Mouse (Mus musculus): Measurements from ENCODE around the gene Lamb1.
A peak's percentile ranks its signal among the peaks of the same experiment; 100 is the strongest.

The Lamb1 gene

GRCm38 (mm10) chr12:31252259-31252658 lies 12.8 kb upstream of the Lamb1 start:
- DNase-seq (ENCODE audit: low read depth, low spot score), result no peak

- DNase-seq (ENCODE audit: low read depth, low spot score), result no peak
These were observed 10.1 kb upstream of the Lamb1 start for GRCm38 (mm10) chr12:31254978-31255377.

- no peak for DNase-seq (ENCODE audit: low read depth, low spot score)
These were observed 8.7 kb upstream of the Lamb1 start for GRCm38 (mm10) chr12:31256121-31256903.

- DNase-seq (ENCODE audit: low read depth, low spot score), result no peak
These were observed 3.2 kb upstream of the Lamb1 start for GRCm38 (mm10) chr12:31261882-31262281.

GRCm38 (mm10) chr12:31263921-31264320 lies 1.1 kb upstream of the Lamb1 start:
- no peak for DNase-seq (ENCODE audit: low read depth, low spot score)

GRCm38 (mm10) chr12:31265722-31266431 lies 843 bp downstream of the Lamb1 start:
- DNase-seq (ENCODE audit: low read depth, low spot score), result peak; percentile 51

GRCm38 (mm10) chr12:31266686-31267085 lies 1.7 kb downstream of the Lamb1 start:
- DNase-seq (ENCODE audit: low read depth, low spot score), result peak; percentile 25

GRCm38 (mm10) chr12:31267363-31267762 lies 2.3 kb downstream of the Lamb1 start:
- no peak for DNase-seq (ENCODE audit: low read depth, low spot score)

GRCm38 (mm10) chr12:31268315-31268714 lies 3.3 kb downstream of the Lamb1 start:
- no peak for DNase-seq (ENCODE audit: low read depth, low spot score)

- DNase-seq (ENCODE audit: low read depth, low spot score), result no peak
These were observed 4.1 kb downstream of the Lamb1 start for GRCm38 (mm10) chr12:31269020-31269597.

- no peak for DNase-seq (ENCODE audit: low read depth, low spot score)
These were observed 5.3 kb downstream of the Lamb1 start for GRCm38 (mm10) chr12:31270361-31270760.

- DNase-seq (ENCODE audit: low read depth, low spot score), result no peak
These were observed 5.7 kb downstream of the Lamb1 start for GRCm38 (mm10) chr12:31270776-31271175.

- no peak for DNase-seq (ENCODE audit: low read depth, low spot score)
These were observed 6.5 kb downstream of the Lamb1 start for GRCm38 (mm10) chr12:31271361-31272011.

- DNase-seq (ENCODE audit: low read depth, low spot score), result no peak
These were observed 7.1 kb downstream of the Lamb1 start for GRCm38 (mm10) chr12:31272012-31272735.

- no peak for DNase-seq (ENCODE audit: low read depth, low spot score)
These were observed 7.8 kb downstream of the Lamb1 start for GRCm38 (mm10) chr12:31272846-31273245.

- no peak for DNase-seq (ENCODE audit: low read depth, low spot score)
These were observed 8.6 kb downstream of the Lamb1 start for GRCm38 (mm10) chr12:31273646-31274045.

- DNase-seq (ENCODE audit: low read depth, low spot score), result no peak
These were observed 10.4 kb downstream of the Lamb1 start for GRCm38 (mm10) chr12:31275411-31275810.

GRCm38 (mm10) chr12:31278270-31278669 lies 13.2 kb downstream of the Lamb1 start:
- DNase-seq (ENCODE audit: low read depth, low spot score), result no peak

- no peak for DNase-seq (ENCODE audit: low read depth, low spot score)
These were observed 15.3 kb downstream of the Lamb1 start for GRCm38 (mm10) chr12:31280318-31280717.

- no peak for DNase-seq (ENCODE audit: low read depth, low spot score)
These were observed 16.1 kb downstream of the Lamb1 start for GRCm38 (mm10) chr12:31281100-31281591.

GRCm38 (mm10) chr12:31282241-31282640 lies 17.2 kb downstream of the Lamb1 start:
- no peak for DNase-seq (ENCODE audit: low read depth, low spot score)

All from R1 (cell line).